Mouse (Mus musculus) hindbrain, postnatal 0 days (tissue): ENCODE measurements around the gene Cactin. TPM values are rescaled to one million over a fixed set of nuclear protein-coding genes. Genes with fewer than 3 reads are reported as not detected.

Experiments
- ATAC-seq: fragments of 200-750 bp; cut with Nextera tagmentation; 2 replicates; pipeline ENCODE4 v1.8.0; 2017; ENCODE audit warnings: mild to moderate bottlenecking, moderate TSS enrichment, moderate library complexity
- DNase-seq: peaks from one replicate; pipeline ENCODE4 v3.0.0-alpha.2; 2015; ENCODE audit warnings: low spot score
- H3K27ac ChIP-seq: fragments of 300-500 bp; sonication (generic); 2 replicates; pipeline ENCODE4 v1.5.1; 2014; ENCODE audit warnings: mild to moderate bottlenecking
- H3K27me3 ChIP-seq: fragments of 300-500 bp; sonication (generic); 2 replicates; pipeline ENCODE4 v1.6.1; 2014; ENCODE audit warnings: low read length, mixed read lengths; ENCODE audit not compliant: insufficient read depth
- H3K36me3 ChIP-seq: fragments of 300-500 bp; sonication (generic); 2 replicates; pipeline ENCODE4 v1.6.1; 2014; ENCODE audit warnings: low read length, mixed read lengths; ENCODE audit not compliant: insufficient read depth
- H3K4me1 ChIP-seq: fragments of 300-500 bp; sonication (generic); 2 replicates; pipeline ENCODE4 v1.6.1; 2014; ENCODE audit warnings: antibody characterized with exemption, low read length, mixed read lengths; ENCODE audit not compliant: insufficient read depth
- H3K4me2 ChIP-seq: fragments of 300-500 bp; sonication (generic); 2 replicates; pipeline ENCODE4 v1.6.1; 2014; ENCODE audit warnings: low read depth, mild to moderate bottlenecking, low read length, moderate library complexity, mixed read lengths
- H3K4me3 ChIP-seq: fragments of 300-500 bp; sonication (generic); 2 replicates; pipeline ENCODE4 v1.5.1; 2014; ENCODE audit warnings: low read length
- H3K9ac ChIP-seq: fragments of 300-500 bp; sonication (generic); replicated peaks from 2 replicates; pipeline ENCODE4 v1.6.1; 2014; ENCODE audit warnings: mild to moderate bottlenecking, low read length, moderate library complexity, mixed read lengths
- H3K9me3 ChIP-seq: fragments of 300-500 bp; sonication (generic); 2 replicates; pipeline ENCODE4 v1.6.1; 2016; ENCODE audit warnings: low read length, mixed read lengths
- CTCF ChIP-seq: IDR thresholded peaks from 2 replicates; pipeline ENCODE4 v1.5.1; 2016; ENCODE audit warnings: antibody characterized with exemption, control low read depth, low read depth
- WGBS: fragments of 180-500 bp; shearing (Covaris S2); extraction: QIAGEN DNeasy Blood & Tissue Kit; methylation state at CpG from one replicate; pipeline ENCODE4 v1.1.7; 2014; 5-methylcytosine and 5-hydroxymethylcytosine counted together
- polyA plus RNA-seq: library from polyadenylated mRNA; unstranded; fragments of >200 nt; fragmentation: Nextera tagmentation; extraction: Ambion mirVana; gene quantifications from 2 replicates; pipeline ENCODE4 v1.2.1, GENCODE M21; 2015
- total RNA-seq: library from RNA; depleted of rRNA; stranded (reverse); fragments of >200 nt; gene quantifications from 2 replicates; pipeline ENCODE4 v1.2.3, GENCODE M21; 2014

Cactin gene
- total and polyA plus RNA-seq, 2 experiments from 2014 or later = 20.2 to 24.3 TPM

- ATAC-seq = no peak
Measured at GRCm38 (mm10) chr10:81351678-81352291, 30.9 kb downstream of the Cactin start.

GRCm38 (mm10) chr10:81354738-81355477, 34.0 kb downstream of the Cactin start:
- ATAC-seq (no peak), DNase-seq (no peak)
- Histone ChIP-seq H3K27me3 (no peaks in the 10 kb centered on the region), H3K4me3 (no peak overlapping the region), H3K27ac (no peak overlapping the region), H3K36me3 (no peaks in the 10 kb centered on the region), H3K4me1 (peaks cover 12% of the 10 kb centered on the region; the same call in 1 of the 2 replicates), H3K4me2 (no peak overlapping the region), H3K9ac (no peak overlapping the region), H3K9me3 (no peaks in the 10 kb centered on the region)
- WGBS = 76% methylated on average over 9 of the region's 9 CpGs
- no peak for TF ChIP-seq CTCF

More at GRCm38 (mm10) chr10:81351678-81352291, 30.9 kb downstream of the Cactin start:
- peaks cover 11% of the 10 kb centered on the region for H3K4me1 ChIP-seq
- 34% methylated on average over 9 of the region's 9 CpGs for WGBS
- no peak for DNase-seq
- H3K4me2 ChIP-seq = no peak overlapping the region
- H3K4me3 ChIP-seq = no peak overlapping the region
- 0 out of 2 replicates have a peak, but pooled peaks cover 3% of the 10 kb centered on the region for H3K27me3 ChIP-seq
- H3K9me3 ChIP-seq = no peaks in the 10 kb centered on the region
- H3K9ac ChIP-seq = no peak overlapping the region
- no peak overlapping the region for H3K27ac ChIP-seq
- TF ChIP-seq CTCF = no peak
- no peaks in the 10 kb centered on the region for H3K36me3 ChIP-seq

GRCm38 (mm10) chr10:81355533-81355932, 34.6 kb downstream of the Cactin start:
- no peak for DNase-seq
- no peak overlapping the region for H3K27ac ChIP-seq
- no peak overlapping the region for H3K9ac ChIP-seq
- no peak overlapping the region for H3K4me3 ChIP-seq
- no peaks in the 10 kb centered on the region for H3K9me3 ChIP-seq
- TF ChIP-seq CTCF = no peak
- H3K36me3 ChIP-seq = no peaks in the 10 kb centered on the region
- 83% methylated on average over 4 of the region's 4 CpGs for WGBS
- no peak overlapping the region for H3K4me2 ChIP-seq
- H3K4me1 ChIP-seq = peaks cover 10% of the 10 kb centered on the region; the same call in 1 of the 2 replicates
- ATAC-seq = no peak
- no peaks in the 10 kb centered on the region for H3K27me3 ChIP-seq

GRCm38 (mm10) chr10:81356352-81356990, 35.6 kb downstream of the Cactin start:
- Histone ChIP-seq H3K27me3 (no peaks in the 10 kb centered on the region), H3K27ac (no peak overlapping the region), H3K9me3 (no peaks in the 10 kb centered on the region), H3K36me3 (no peaks in the 10 kb centered on the region), H3K4me3 (no peak overlapping the region), H3K9ac (0 out of 2 replicates have a peak overlapping the region, but pooled peaks have one; percentile 21), H3K4me2 (peak overlapping the region; percentile 91), H3K4me1 (peaks cover 10% of the 10 kb centered on the region; the same call in 1 of the 2 replicates)
- WGBS = 61% methylated on average over 12 of the region's 12 CpGs
- DNase-seq (no peak), ATAC-seq (no peak)
- no peak for TF ChIP-seq CTCF

- H3K4me3 ChIP-seq = peak within 1 kb of the TSS; percentile 73
- no peaks in the 10 kb centered on the region for H3K27me3 ChIP-seq
- H3K4me2 ChIP-seq = peak within 1 kb of the TSS; percentile 91
- H3K9me3 ChIP-seq = no peaks in the 10 kb centered on the region
- no peak for TF ChIP-seq CTCF
- ATAC-seq = peak; percentile 94
- DNase-seq = peak; percentile 96
- H3K27ac ChIP-seq = peak within 1 kb of the TSS; percentile 32; the same call in 1 of the 2 replicates
- peaks cover 10% of the 10 kb centered on the region; the same call in 1 of the 2 replicates for H3K4me1 ChIP-seq
- H3K9ac ChIP-seq = peak within 1 kb of the TSS; percentile 71
- 2% methylated on average over 79 of the region's 79 CpGs for WGBS
- H3K36me3 ChIP-seq = no peaks in the 10 kb centered on the region
Measured at GRCm38 (mm10) chr10:81356991-81357844, 36.3 kb downstream of the Cactin start, which contains the start of gene Mfsd12. Gene Mfsd12, plus strand, starts transcription at chr10:81357491.

GRCm38 (mm10) chr10:81358209-81358608, 37.3 kb downstream of the Cactin start:
- ATAC-seq = no peak

More at GRCm38 (mm10) chr10:81358209-81358608, 37.3 kb downstream of the Cactin start:
- Histone ChIP-seq H3K27me3 (no peaks in the 10 kb centered on the region), H3K4me3 (peak overlapping the region; percentile 73), H3K36me3 (no peaks in the 10 kb centered on the region), H3K4me2 (peak overlapping the region; percentile 91), H3K9me3 (no peaks in the 10 kb centered on the region), H3K4me1 (peaks cover 10% of the 10 kb centered on the region; the same call in 1 of the 2 replicates), H3K27ac (0 out of 2 replicates have a peak overlapping the region, but pooled peaks have one; percentile 32), H3K9ac (peak overlapping the region; percentile 71)
- no peak for DNase-seq
- WGBS = 29% methylated on average over 4 of the region's 4 CpGs
- no peak for TF ChIP-seq CTCF
